Mouse (Mus musculus) ES-Bruce4 (cell line): Measurements from ENCODE around the gene Smim13.

Experiments
- CTCF ChIP-seq: IDR thresholded peaks from one replicate; pipeline ENCODE4 v1.8.1; 2011; ENCODE audit warnings: low read depth, low read length
- POLR2A ChIP-seq: IDR thresholded peaks from one replicate; pipeline ENCODE4 v1.8.1; 2011; ENCODE audit warnings: low read length; ENCODE audit not compliant: insufficient read depth

DNA sequence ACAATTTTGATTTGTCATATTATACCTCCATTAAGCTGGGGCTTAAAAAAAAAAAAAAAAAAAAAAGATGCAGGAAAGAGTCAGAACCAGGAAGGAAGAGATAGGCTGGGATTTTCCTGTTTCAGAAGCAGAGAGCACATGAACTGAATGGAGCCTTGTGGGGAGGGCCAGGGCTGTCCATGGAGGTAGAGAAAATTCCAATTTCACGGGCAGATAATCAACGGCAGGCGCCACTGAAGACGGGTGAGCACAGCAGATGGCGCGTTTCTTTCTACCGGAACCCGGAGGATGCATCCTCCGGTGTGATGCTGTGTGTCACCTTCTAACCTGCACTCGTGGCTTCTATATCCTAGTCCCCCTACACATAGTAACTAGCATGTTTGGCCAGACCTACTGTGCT, 46.8 kb downstream of the Smim13 start:
- no peak for TF ChIP-seq POLR2A
- no peak for TF ChIP-seq CTCF
